Mouse (Mus musculus) embryonic facial prominence, embryonic 15.5 days (tissue): ENCODE measurements at regions not wholly inside any gene's neighbourhood (a gene's known extent, or its start where the extent isn't known, plus 50 kb on each side); places are given as distances from the start of the nearest gene placed in this dataset.

ENCODE experiments used
- ATAC-seq: fragments of 200-750 bp; cut with Nextera tagmentation; 2 replicates; pipeline ENCODE4 v1.8.0; 2017; ENCODE audit warnings: low read depth, moderate TSS enrichment; ENCODE audit not compliant: insufficient number of reproducible peaks, low FRiP score, low TSS enrichment
- H3K27ac ChIP-seq: fragments of 300-500 bp; sonication (generic); replicated peaks from 2 replicates; pipeline ENCODE4 v1.5.1; 2015; ENCODE audit warnings: mild to moderate bottlenecking, inconsistent platforms
- H3K27me3 ChIP-seq: fragments of 300-500 bp; sonication (generic); 2 replicates; pipeline ENCODE4 v1.6.1; 2015; ENCODE audit warnings: inconsistent platforms
- H3K36me3 ChIP-seq: fragments of 300-500 bp; sonication (generic); 2 replicates; pipeline ENCODE4 v1.6.1; 2015; ENCODE audit warnings: mild to moderate bottlenecking, inconsistent platforms
- H3K4me1 ChIP-seq: fragments of 300-500 bp; sonication (generic); 2 replicates; pipeline ENCODE4 v1.6.1; 2015; ENCODE audit warnings: inconsistent platforms
- H3K4me2 ChIP-seq: fragments of 300-500 bp; sonication (generic); replicated peaks from 2 replicates; pipeline ENCODE4 v1.6.1; 2015; ENCODE audit warnings: mild to moderate bottlenecking, inconsistent platforms
- H3K4me3 ChIP-seq: fragments of 300-500 bp; sonication (generic); replicated peaks from 2 replicates; pipeline ENCODE4 v1.5.1; 2015; ENCODE audit warnings: mild to moderate bottlenecking, inconsistent platforms
- H3K9ac ChIP-seq: fragments of 300-500 bp; sonication (generic); 2 replicates; pipeline ENCODE4 v1.6.1; 2015; ENCODE audit warnings: inconsistent platforms
- H3K9me3 ChIP-seq: fragments of 300-500 bp; sonication (generic); replicated peaks from 2 replicates; pipeline ENCODE4 v1.6.1; 2016; ENCODE audit warnings: inconsistent platforms
- WGBS: fragments of 180-500 bp; shearing (Covaris S2); methylation state at CpG from one replicate; pipeline ENCODE4 v1.1.7; 2015; 5-methylcytosine and 5-hydroxymethylcytosine counted together

- Histone ChIP-seq H3K9ac (no peak overlapping the region), H3K4me2 (no peak overlapping the region), H3K4me3 (no peak overlapping the region), H3K27ac (no peak overlapping the region), H3K9me3 (no peaks in the 10 kb centered on the region), H3K27me3 (no peaks in the 10 kb centered on the region), H3K4me1 (no peaks in the 10 kb centered on the region), H3K36me3 (no peaks in the 10 kb centered on the region)
- 76% methylated on average over 3 of the region's 3 CpGs for WGBS
- no peak for ATAC-seq
Observed at GRCm38 (mm10) chr2:92752156-92752555, 152.6 kb downstream of the Chst1 start.

DNA sequence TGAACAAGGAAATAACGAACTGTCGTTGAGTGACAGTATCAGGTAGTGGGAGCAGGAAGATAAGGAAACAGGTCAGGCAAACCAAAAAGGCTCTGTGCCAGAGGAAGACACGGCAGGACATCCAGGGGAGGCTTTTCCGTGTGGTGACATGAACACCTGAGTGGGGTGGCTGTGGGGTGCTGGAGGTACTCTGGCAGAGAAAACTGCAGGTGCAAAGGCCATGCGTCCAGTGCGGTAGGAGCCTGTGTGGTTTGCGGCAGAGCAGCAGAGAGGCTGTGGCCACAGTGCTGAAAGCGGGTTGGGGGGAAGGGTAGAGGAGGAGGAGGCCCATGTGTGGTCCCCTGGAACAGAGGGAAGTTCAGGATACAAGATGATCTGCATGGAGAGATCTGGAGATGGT is 153.3 kb downstream of the Chst1 start:
- Histone ChIP-seq H3K9ac (no peak overlapping the region), H3K27me3 (no peaks in the 10 kb centered on the region), H3K4me1 (no peaks in the 10 kb centered on the region), H3K9me3 (no peaks in the 10 kb centered on the region), H3K4me3 (no peak overlapping the region), H3K36me3 (no peaks in the 10 kb centered on the region), H3K27ac (no peak overlapping the region), H3K4me2 (no peak overlapping the region)
- no peak for ATAC-seq
- WGBS, result 83% methylated on average over 8 of the region's 8 CpGs

GRCm38 (mm10) chr2:92754505-92755280 is 155.2 kb downstream of the Chst1 start:
- Histone ChIP-seq H3K9me3 (no peaks in the 10 kb centered on the region), H3K36me3 (no peaks in the 10 kb centered on the region), H3K4me1 (no peaks in the 10 kb centered on the region), H3K9ac (no peak overlapping the region), H3K27me3 (no peaks in the 10 kb centered on the region), H3K4me3 (no peak overlapping the region), H3K4me2 (no peak overlapping the region), H3K27ac (no peak overlapping the region)
- WGBS, result 67% methylated on average over 10 of the region's 10 CpGs
- no peak for ATAC-seq

DNA sequence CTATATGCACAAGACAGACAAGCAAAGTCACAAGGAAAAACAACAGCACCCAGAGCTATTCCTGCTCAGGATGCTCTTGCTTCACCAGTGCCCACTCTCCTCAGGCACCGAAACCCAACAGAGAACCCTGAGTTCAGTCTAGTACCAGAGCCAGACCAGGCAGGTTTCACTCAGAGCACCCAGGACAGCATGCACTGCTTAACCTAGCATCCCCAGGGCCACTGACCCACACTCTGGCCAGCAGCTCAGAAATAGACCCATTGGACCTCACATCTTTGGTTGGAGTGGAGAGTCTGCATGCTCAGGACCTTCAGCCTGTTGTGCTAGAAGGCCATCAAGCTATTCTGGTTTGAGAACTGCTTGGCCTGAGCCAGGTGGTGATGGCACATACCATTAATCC is 157.0 kb downstream of the Chst1 start:
- WGBS, result 94% methylated on average over 1 of the region's 1 CpGs
- Histone ChIP-seq H3K4me2 (no peak overlapping the region), H3K9ac (no peak overlapping the region), H3K4me1 (no peaks in the 10 kb centered on the region), H3K27ac (no peak overlapping the region), H3K4me3 (no peak overlapping the region), H3K9me3 (no peaks in the 10 kb centered on the region), H3K36me3 (no peaks in the 10 kb centered on the region), H3K27me3 (no peaks in the 10 kb centered on the region)
- ATAC-seq, result no peak

GRCm38 (mm10) chr2:92758775-92759174 is 156.1 kb upstream of the Syt13 start:
- no peaks in the 10 kb centered on the region for H3K27me3 ChIP-seq
- no peaks in the 10 kb centered on the region for H3K4me1 ChIP-seq
- no peak overlapping the region for H3K4me3 ChIP-seq
- no peak for ATAC-seq
- H3K4me2 ChIP-seq, result no peak overlapping the region
- no peaks in the 10 kb centered on the region for H3K36me3 ChIP-seq
- H3K9ac ChIP-seq, result no peak overlapping the region
- H3K27ac ChIP-seq, result no peak overlapping the region
- WGBS, result 59% methylated on average over 3 of the region's 3 CpGs
- no peaks in the 10 kb centered on the region for H3K9me3 ChIP-seq

DNA sequence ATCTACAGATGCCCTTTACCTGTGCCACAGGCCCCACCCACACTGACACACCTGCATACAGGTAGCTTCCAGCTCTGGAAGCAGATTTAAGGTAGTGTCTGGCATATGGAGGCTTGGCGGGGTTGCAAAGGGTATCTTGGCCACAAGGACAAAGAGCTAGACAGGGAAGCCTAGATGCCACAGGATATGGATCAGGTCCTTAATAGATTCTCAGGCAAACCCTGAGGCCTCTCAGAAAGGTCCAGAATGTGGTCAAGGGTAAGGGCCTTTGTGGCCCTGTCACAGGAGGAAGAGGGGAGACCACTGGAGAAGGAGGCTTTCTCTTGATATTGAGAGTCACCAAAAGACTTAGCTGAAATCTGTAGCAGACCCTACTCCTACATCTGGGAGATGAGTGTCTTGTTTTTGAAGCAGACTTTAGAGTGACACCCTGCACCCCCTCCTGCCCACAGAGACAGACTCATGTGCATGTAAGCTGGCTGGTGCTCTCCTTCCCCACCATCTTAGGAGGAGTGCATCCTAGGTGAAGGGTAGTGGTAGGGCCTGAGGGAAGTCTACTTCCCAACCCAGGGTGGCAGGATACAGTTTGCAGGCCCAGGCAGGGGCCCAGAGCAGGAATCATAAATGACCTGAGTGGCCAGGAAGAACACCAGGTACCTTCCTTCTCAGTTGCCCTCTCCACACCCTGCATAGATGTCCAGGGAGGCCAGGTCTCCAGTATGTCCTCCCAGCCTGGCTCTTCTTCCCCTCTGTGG is 150.8 kb upstream of the Syt13 start:
- Histone ChIP-seq H3K27ac (no peak overlapping the region), H3K4me1 (no peaks in the 10 kb centered on the region), H3K4me2 (no peak overlapping the region), H3K27me3 (no peaks in the 10 kb centered on the region), H3K36me3 (no peaks in the 10 kb centered on the region), H3K9ac (no peak overlapping the region), H3K4me3 (no peak overlapping the region), H3K9me3 (no peaks in the 10 kb centered on the region)
- no peak for ATAC-seq
- WGBS, result 96% methylated on average over 1 of the region's 1 CpGs

DNA sequence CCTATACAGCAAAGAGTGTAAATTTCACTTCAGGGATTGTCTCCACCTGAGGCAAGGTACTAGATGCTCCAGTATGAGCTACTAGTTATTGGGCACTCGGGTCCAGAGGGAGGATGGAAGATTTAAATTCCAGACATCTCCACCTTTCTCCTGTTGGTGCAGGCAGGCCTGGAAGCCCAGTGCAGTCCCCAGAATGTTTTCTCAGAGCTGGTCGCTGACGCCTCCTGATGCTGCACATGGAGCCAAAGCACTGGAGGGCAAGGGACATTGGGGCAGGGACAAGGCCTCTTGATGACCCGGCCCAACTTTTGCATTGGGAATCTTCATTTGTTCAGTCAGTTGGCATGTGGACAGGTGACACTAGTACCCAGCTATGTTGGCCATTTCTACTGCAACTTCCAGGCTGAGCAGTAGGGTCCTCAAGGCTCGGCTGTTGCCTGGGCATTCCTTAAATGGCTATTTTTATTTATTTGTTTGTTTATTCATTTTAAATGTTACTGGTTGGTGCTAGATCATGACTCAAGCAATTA is 147.4 kb upstream of the Syt13 start:
- 86% methylated on average over 5 of the region's 5 CpGs for WGBS
- Histone ChIP-seq H3K4me3 (no peak overlapping the region), H3K4me1 (no peaks in the 10 kb centered on the region), H3K36me3 (no peaks in the 10 kb centered on the region), H3K27ac (no peak overlapping the region), H3K9me3 (no peaks in the 10 kb centered on the region), H3K27me3 (no peaks in the 10 kb centered on the region), H3K4me2 (no peak overlapping the region), H3K9ac (no peak overlapping the region)
- ATAC-seq, result no peak

GRCm38 (mm10) chr2:92768088-92768487 is 146.8 kb upstream of the Syt13 start:
- H3K27me3 ChIP-seq, result no peaks in the 10 kb centered on the region
- no peak overlapping the region for H3K27ac ChIP-seq
- 43% methylated on average over 2 of the region's 2 CpGs for whole genome bisulfite sequencing
- no peak overlapping the region for H3K4me2 ChIP-seq
- no peaks in the 10 kb centered on the region for H3K9me3 ChIP-seq
- no peaks in the 10 kb centered on the region for H3K4me1 ChIP-seq
- ATAC-seq, result no peak
- no peaks in the 10 kb centered on the region for H3K36me3 ChIP-seq
- H3K9ac ChIP-seq, result no peak overlapping the region
- no peak overlapping the region for H3K4me3 ChIP-seq

GRCm38 (mm10) chr2:92769061-92769460 is 145.8 kb upstream of the Syt13 start:
- Histone ChIP-seq H3K4me1 (no peaks in the 10 kb centered on the region), H3K27me3 (no peaks in the 10 kb centered on the region), H3K4me3 (no peak overlapping the region), H3K4me2 (no peak overlapping the region), H3K36me3 (no peaks in the 10 kb centered on the region), H3K27ac (no peak overlapping the region), H3K9me3 (no peaks in the 10 kb centered on the region), H3K9ac (no peak overlapping the region)
- WGBS, result 62% methylated on average over 3 of the region's 3 CpGs
- no peak for ATAC-seq

- H3K4me2 ChIP-seq, result no peak overlapping the region
- ATAC-seq, result no peak
- H3K4me1 ChIP-seq, result no peaks in the 10 kb centered on the region
- no peaks in the 10 kb centered on the region for H3K9me3 ChIP-seq
- no peaks in the 10 kb centered on the region for H3K36me3 ChIP-seq
- H3K4me3 ChIP-seq, result no peak overlapping the region
- no peaks in the 10 kb centered on the region for H3K27me3 ChIP-seq
- H3K27ac ChIP-seq, result no peak overlapping the region
- H3K9ac ChIP-seq, result no peak overlapping the region
- 78% methylated on average over 5 of the region's 5 CpGs for WGBS
Observed at GRCm38 (mm10) chr2:92770098-92770497, 144.8 kb upstream of the Syt13 start.

GRCm38 (mm10) chr2:92772623-92773022 is 142.3 kb upstream of the Syt13 start:
- Histone ChIP-seq H3K4me1 (no peaks in the 10 kb centered on the region), H3K9me3 (no peaks in the 10 kb centered on the region), H3K27ac (no peak overlapping the region), H3K9ac (no peak overlapping the region), H3K27me3 (no peaks in the 10 kb centered on the region), H3K4me2 (no peak overlapping the region), H3K36me3 (no peaks in the 10 kb centered on the region), H3K4me3 (no peak overlapping the region)
- WGBS, result 76% methylated on average over 7 of the region's 7 CpGs
- ATAC-seq, result no peak
